Mouse (Mus musculus) embryonic facial prominence, embryonic 11.5 days (tissue): ENCODE results near the gene Olfr571. TPM values are rescaled to one million over a fixed set of nuclear protein-coding genes. Genes with fewer than 3 reads are reported as not detected.

Source experiments
- ATAC-seq: fragments of 200-750 bp; cut with Nextera tagmentation; replicated peaks from 2 replicates; pipeline ENCODE4 v1.8.0; 2017; ENCODE audit warnings: low read depth; ENCODE audit not compliant: insufficient number of reproducible peaks, low FRiP score, low TSS enrichment
- DNase-seq: peaks from one replicate; pipeline ENCODE4 v3.0.0-alpha.2; 2015; ENCODE audit warnings: low spot score
- H3K27ac ChIP-seq: fragments of 300-500 bp; sonication (generic); replicated peaks from 2 replicates; pipeline ENCODE4 v1.5.1; 2014; ENCODE audit warnings: mild to moderate bottlenecking, low read depth, low read length, control low read depth
- H3K27me3 ChIP-seq: fragments of 300-500 bp; sonication (generic); 2 replicates; pipeline ENCODE4 v1.6.1; 2014; ENCODE audit warnings: mild to moderate bottlenecking, low read length, moderate library complexity, mixed read lengths; ENCODE audit not compliant: control insufficient read depth, insufficient read depth
- H3K36me3 ChIP-seq: fragments of 300-500 bp; sonication (generic); replicated peaks from 2 replicates; pipeline ENCODE4 v1.6.1; 2014; ENCODE audit warnings: low read depth, mild to moderate bottlenecking, low read length, moderate library complexity, mixed read lengths; ENCODE audit not compliant: control insufficient read depth, insufficient read depth
- H3K4me1 ChIP-seq: fragments of 300-500 bp; sonication (generic); 2 replicates; pipeline ENCODE4 v1.6.1; 2014; ENCODE audit warnings: low read length, mixed read lengths; ENCODE audit not compliant: control insufficient read depth, insufficient read depth
- H3K4me2 ChIP-seq: fragments of 300-500 bp; sonication (generic); 2 replicates; pipeline ENCODE4 v1.6.1; 2014; ENCODE audit warnings: low read depth, mild to moderate bottlenecking, control low read depth, low read length, moderate library complexity
- H3K4me3 ChIP-seq: fragments of 300-500 bp; sonication (generic); 2 replicates; pipeline ENCODE4 v1.5.1; 2014; ENCODE audit warnings: low read depth, low read length, control low read depth
- H3K9ac ChIP-seq: fragments of 300-500 bp; sonication (generic); replicated peaks from 2 replicates; pipeline ENCODE4 v1.6.1; 2014; ENCODE audit warnings: mild to moderate bottlenecking, control low read depth, low read length
- H3K9me3 ChIP-seq: fragments of 300-500 bp; sonication (generic); replicated peaks from 2 replicates; pipeline ENCODE4 v1.6.1; 2016; ENCODE audit warnings: mild to moderate bottlenecking, low read length, inconsistent platforms, mixed read lengths; ENCODE audit not compliant: control insufficient read depth
- polyA plus RNA-seq: library from polyadenylated mRNA; unstranded; fragments of >200 nt; fragmentation: Nextera tagmentation; extraction: Ambion mirVana; gene quantifications from 2 replicates; pipeline ENCODE4 v1.2.1, GENCODE M21; 2014

The Olfr571 gene
- polyA plus RNA-seq, 1 experiment from 2014 or later = 0.31 TPM

GRCm38 (mm10) chr7:102855807-102856206 lies 61.5 kb downstream of the Olfr571 start:
- H3K4me2 ChIP-seq = no peak overlapping the region
- H3K4me1 ChIP-seq = no peaks in the 10 kb centered on the region
- no peak overlapping the region for H3K4me3 ChIP-seq
- H3K36me3 ChIP-seq = no peaks in the 10 kb centered on the region
- DNase-seq = no peak
- no peak for ATAC-seq
- no peak overlapping the region for H3K9ac ChIP-seq
- H3K27me3 ChIP-seq = no peaks in the 10 kb centered on the region
- H3K9me3 ChIP-seq = no peaks in the 10 kb centered on the region
- no peak overlapping the region for H3K27ac ChIP-seq

Other genes starting within 250 kb of the Olfr571 start
- gene Trim68, start 230.2 kb downstream of the Olfr571 start, polyA plus RNA-seq = 11.4 and 14.7 TPM in 2 replicates
- gene Olfr557, start 221.6 kb downstream of the Olfr571 start, polyA plus RNA-seq = not detected in 2 replicates
- 0.24 TPM in 1 of 2 replicates, not detected in the other for gene Olfr558, start 215.3 kb downstream of the Olfr571 start, polyA plus RNA-seq
- not detected in 2 replicates for gene Olfr33, start 198.5 kb downstream of the Olfr571 start, polyA plus RNA-seq
- gene Olfr559, start 190.0 kb downstream of the Olfr571 start, polyA plus RNA-seq = not detected in 2 replicates
- gene Olfr560, start 158.2 kb downstream of the Olfr571 start, polyA plus RNA-seq = not detected in 2 replicates
- gene Olfr78, start 158.1 kb downstream of the Olfr571 start, polyA plus RNA-seq = 0.08 TPM in 1 of 2 replicates, not detected in the other
- gene Olfr561, start 146.3 kb downstream of the Olfr571 start, polyA plus RNA-seq = not detected in 2 replicates
- gene Olfr564, start 114.1 kb downstream of the Olfr571 start, polyA plus RNA-seq = not detected in 2 replicates
- not detected in 2 replicates for gene Olfr566, start 58.8 kb downstream of the Olfr571 start, polyA plus RNA-seq
- gene Olfr568, start 40.4 kb downstream of the Olfr571 start, polyA plus RNA-seq = 0.22 TPM in 1 of 2 replicates, not detected in the other
- not detected in 2 replicates for gene Olfr569, start 26.7 kb downstream of the Olfr571 start, polyA plus RNA-seq
- not detected in 2 replicates for gene Olfr570, start 23.0 kb downstream of the Olfr571 start, polyA plus RNA-seq
- gene Olfr572, start 6.9 kb upstream of the Olfr571 start, polyA plus RNA-seq = not detected in 2 replicates
- not detected in 2 replicates for gene Olfr573-ps1, start 25.0 kb upstream of the Olfr571 start, polyA plus RNA-seq
- gene Olfr574, start 30.9 kb upstream of the Olfr571 start, polyA plus RNA-seq = not detected in 2 replicates
- gene Olfr575, start 41.2 kb upstream of the Olfr571 start, polyA plus RNA-seq = not detected in 2 replicates
- gene Olfr576, start 45.1 kb upstream of the Olfr571 start, polyA plus RNA-seq = not detected in 2 replicates
- not detected in 2 replicates for gene Olfr577, start 58.4 kb upstream of the Olfr571 start, polyA plus RNA-seq
- not detected in 2 replicates for gene Olfr578, start 71.8 kb upstream of the Olfr571 start, polyA plus RNA-seq
- not detected in 2 replicates for gene Olfr582, start 120.5 kb upstream of the Olfr571 start, polyA plus RNA-seq
- not detected in 2 replicates for gene Olfr583, start 133.8 kb upstream of the Olfr571 start, polyA plus RNA-seq
- gene Olfr584, start 164.3 kb upstream of the Olfr571 start, polyA plus RNA-seq = not detected in 2 replicates
- not detected in 2 replicates for gene Olfr585, start 180.2 kb upstream of the Olfr571 start, polyA plus RNA-seq
- gene Olfr586, start 208.1 kb upstream of the Olfr571 start, polyA plus RNA-seq = not detected in 2 replicates
- not detected in 2 replicates for gene Olfr588-ps1, start 223.3 kb upstream of the Olfr571 start, polyA plus RNA-seq
- not detected in 2 replicates for gene Olfr589, start 238.8 kb upstream of the Olfr571 start, polyA plus RNA-seq